Mouse (Mus musculus): ENCODE measurements at regions not wholly inside any gene's neighbourhood (a gene's known extent, or its start where the extent isn't known, plus 50 kb on each side); places are given as distances from the start of the nearest gene placed in this dataset.

- TF ChIP-seq TAL1 (IDR thresholded peaks at IDR 0.05; ENCODE audit: low read length) (no peak), GATA1 (IDR thresholded peaks at IDR 0.05; ENCODE audit: low read length) (no peak)
- Histone ChIP-seq H3K4me1 (ENCODE audit: control insufficient read depth) (no peaks in the 10 kb centered on the region), H3K9me3 (ENCODE audit: control insufficient read depth, low read length) (no peaks in the 10 kb centered on the region), H3K4me3 (replicated peaks) (no peak overlapping the region), H3K27me3 (ENCODE audit: control insufficient read depth) (no peaks in the 10 kb centered on the region), H3K36me3 (ENCODE audit: control insufficient read depth) (no peaks in the 10 kb centered on the region)
Observed at GRCm38 (mm10) chr4:33705722-33706121, 218.7 kb upstream of the Cnr1 start.

- no peak overlapping the region for H3K4me3 ChIP-seq (replicated peaks)
- no peak for TF ChIP-seq GATA1 (IDR thresholded peaks at IDR 0.05; ENCODE audit: low read length)
- TF ChIP-seq TAL1 (IDR thresholded peaks at IDR 0.05; ENCODE audit: low read length) = no peak
- no peaks in the 10 kb centered on the region for H3K27me3 ChIP-seq (ENCODE audit: control insufficient read depth)
- no peaks in the 10 kb centered on the region for H3K36me3 ChIP-seq (ENCODE audit: control insufficient read depth)
- H3K9me3 ChIP-seq (ENCODE audit: control insufficient read depth, low read length) = no peaks in the 10 kb centered on the region
- H3K4me1 ChIP-seq (ENCODE audit: control insufficient read depth) = no peaks in the 10 kb centered on the region
Observed at GRCm38 (mm10) chr4:33706785-33707184, 217.6 kb upstream of the Cnr1 start.

DNA sequence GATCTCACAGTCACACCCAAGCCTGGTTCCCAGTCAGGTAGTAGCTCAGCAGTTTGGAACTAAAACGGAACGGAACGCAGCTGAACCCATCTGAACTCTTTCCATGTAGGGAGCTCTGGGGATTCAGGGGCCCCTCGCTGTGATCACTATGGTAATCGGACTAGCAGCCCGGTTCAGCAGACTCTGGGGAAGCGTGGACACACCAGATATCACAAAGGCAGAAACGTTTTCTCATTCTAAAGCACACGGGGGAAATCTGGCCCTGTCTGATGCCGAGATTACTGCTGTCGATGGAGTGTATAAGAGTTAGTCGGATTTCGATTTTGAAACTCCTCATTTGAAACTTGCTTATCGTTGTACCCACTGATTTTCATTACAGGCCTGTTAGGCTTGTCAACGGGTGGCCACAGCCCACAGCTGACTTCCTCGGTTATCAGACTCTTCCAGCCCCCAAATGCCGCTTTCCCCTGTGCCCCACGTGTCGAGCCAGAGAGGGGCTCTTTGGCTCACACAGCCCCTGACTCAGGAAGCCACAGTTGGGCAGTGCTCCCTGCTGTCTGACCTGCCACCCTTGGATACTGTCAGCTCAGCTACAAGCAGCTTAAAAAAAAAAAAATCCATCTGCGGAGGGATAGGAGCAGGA is 207.8 kb upstream of the Cnr1 start:
- Histone ChIP-seq H3K36me3 (ENCODE audit: control insufficient read depth) (no peaks in the 10 kb centered on the region), H3K27me3 (ENCODE audit: control insufficient read depth) (peaks cover 6% of the 10 kb centered on the region), H3K4me1 (ENCODE audit: control insufficient read depth) (no peaks in the 10 kb centered on the region), H3K9me3 (ENCODE audit: control insufficient read depth, low read length) (no peaks in the 10 kb centered on the region), H3K4me3 (replicated peaks) (no peak overlapping the region)
- TF ChIP-seq GATA1 (IDR thresholded peaks at IDR 0.05; ENCODE audit: low read length) = no peak
- TF ChIP-seq TAL1 (IDR thresholded peaks at IDR 0.05; ENCODE audit: low read length) = no peak

GRCm38 (mm10) chr4:33720972-33721371 is 203.4 kb upstream of the Cnr1 start:
- Histone ChIP-seq H3K9me3 (ENCODE audit: control insufficient read depth, low read length) (no peaks in the 10 kb centered on the region), H3K4me1 (ENCODE audit: control insufficient read depth) (no peaks in the 10 kb centered on the region), H3K36me3 (ENCODE audit: control insufficient read depth) (no peaks in the 10 kb centered on the region), H3K27me3 (ENCODE audit: control insufficient read depth) (peaks cover 6% of the 10 kb centered on the region), H3K4me3 (replicated peaks) (no peak overlapping the region)
- TF ChIP-seq TAL1 (IDR thresholded peaks at IDR 0.05; ENCODE audit: low read length) (no peak), GATA1 (IDR thresholded peaks at IDR 0.05; ENCODE audit: low read length) (no peak)

DNA sequence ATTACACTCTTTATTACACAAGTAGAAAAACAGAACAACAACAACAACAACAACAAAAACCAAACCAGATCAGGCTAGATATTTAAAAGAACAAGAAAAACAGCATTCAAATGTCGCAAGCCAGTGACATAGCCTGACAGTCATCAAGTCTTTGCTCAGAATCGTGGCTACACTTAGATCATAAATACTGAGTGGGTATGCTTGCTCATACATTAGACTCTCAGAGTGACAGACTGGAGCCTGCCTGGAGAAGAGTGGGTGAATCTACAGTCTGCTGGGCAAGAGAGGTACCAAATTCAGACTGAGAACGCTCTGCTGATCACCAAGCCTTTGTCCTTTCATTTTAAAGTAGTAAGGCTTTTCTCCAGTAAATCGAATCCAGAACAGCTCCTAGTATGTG is 202.4 kb upstream of the Cnr1 start:
- H3K9me3 ChIP-seq (ENCODE audit: control insufficient read depth, low read length) = no peaks in the 10 kb centered on the region
- peaks cover under 1% of the 10 kb centered on the region for H3K27me3 ChIP-seq (ENCODE audit: control insufficient read depth)
- H3K4me3 ChIP-seq (replicated peaks) = no peak overlapping the region
- no peaks in the 10 kb centered on the region for H3K36me3 ChIP-seq (ENCODE audit: control insufficient read depth)
- H3K4me1 ChIP-seq (ENCODE audit: control insufficient read depth) = no peaks in the 10 kb centered on the region
- TF ChIP-seq TAL1 (IDR thresholded peaks at IDR 0.05; ENCODE audit: low read length) (no peak), GATA1 (IDR thresholded peaks at IDR 0.05; ENCODE audit: low read length) (no peak)

DNA sequence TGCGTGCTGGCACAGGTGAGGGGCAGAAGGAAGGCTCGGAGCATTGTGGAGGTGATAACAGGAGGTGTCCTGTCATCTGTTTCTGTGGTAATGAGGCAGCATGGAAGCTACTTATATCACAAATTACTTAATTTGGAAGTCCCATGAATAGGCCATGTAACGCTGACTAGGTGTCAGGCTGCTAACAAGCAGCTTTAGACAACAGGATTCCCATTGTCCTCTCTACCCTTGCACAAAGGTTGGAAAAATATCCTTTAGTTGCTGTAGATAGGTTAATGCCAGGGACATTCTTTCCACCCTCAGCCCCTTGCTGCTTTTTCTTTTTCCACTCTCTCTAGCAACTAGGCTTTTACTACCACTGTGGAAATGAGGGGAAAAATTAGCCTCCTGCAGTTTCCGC is 192.6 kb upstream of the Cnr1 start:
- H3K4me3 ChIP-seq (replicated peaks) = no peak overlapping the region
- no peaks in the 10 kb centered on the region for H3K36me3 ChIP-seq (ENCODE audit: control insufficient read depth)
- TF ChIP-seq TAL1 (IDR thresholded peaks at IDR 0.05; ENCODE audit: low read length) (no peak), GATA1 (IDR thresholded peaks at IDR 0.05; ENCODE audit: low read length) (no peak)
- no peaks in the 10 kb centered on the region for H3K27me3 ChIP-seq (ENCODE audit: control insufficient read depth)
- no peaks in the 10 kb centered on the region for H3K4me1 ChIP-seq (ENCODE audit: control insufficient read depth)
- H3K9me3 ChIP-seq (ENCODE audit: control insufficient read depth, low read length) = no peaks in the 10 kb centered on the region

GRCm38 (mm10) chr4:33734923-33735322 is 189.5 kb upstream of the Cnr1 start:
- Histone ChIP-seq H3K36me3 (ENCODE audit: control insufficient read depth) (no peaks in the 10 kb centered on the region), H3K27me3 (ENCODE audit: control insufficient read depth) (no peaks in the 10 kb centered on the region), H3K4me1 (ENCODE audit: control insufficient read depth) (no peaks in the 10 kb centered on the region; the same call in 1 of the 2 replicates), H3K9me3 (ENCODE audit: control insufficient read depth, low read length) (no peaks in the 10 kb centered on the region), H3K4me3 (replicated peaks) (no peak overlapping the region)
- no peak for TF ChIP-seq GATA1 (IDR thresholded peaks at IDR 0.05; ENCODE audit: low read length)

DNA sequence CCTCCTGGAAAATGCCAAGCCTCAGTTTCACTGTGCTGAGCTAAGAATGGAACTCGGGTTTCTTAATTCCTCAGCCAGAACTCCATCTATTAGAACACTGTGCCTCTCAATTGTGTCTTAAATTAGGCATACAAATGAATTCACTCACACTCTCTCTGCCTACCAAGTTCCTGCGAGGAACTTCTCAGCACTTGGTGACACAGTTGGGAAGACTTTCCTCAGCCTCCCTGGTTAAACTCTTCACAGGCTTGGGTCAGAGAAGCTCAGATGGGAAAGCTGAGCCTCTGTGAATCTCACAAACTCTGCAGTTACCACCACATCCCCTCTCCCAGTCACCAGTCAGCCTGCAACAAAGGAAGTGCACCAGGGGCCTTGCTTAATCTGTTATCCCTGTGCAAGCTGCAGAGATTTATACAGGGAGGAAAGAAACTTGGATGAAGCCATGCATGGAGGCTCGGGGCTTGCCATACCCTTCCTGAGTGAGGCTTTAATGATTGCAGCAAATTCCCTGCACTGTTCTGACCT is 188.9 kb upstream of the Cnr1 start:
- H3K36me3 ChIP-seq (ENCODE audit: control insufficient read depth) = no peaks in the 10 kb centered on the region

GRCm38 (mm10) chr4:33736061-33736701 is 188.2 kb upstream of the Cnr1 start:
- Histone ChIP-seq H3K36me3 (ENCODE audit: control insufficient read depth) (no peaks in the 10 kb centered on the region), H3K27me3 (ENCODE audit: control insufficient read depth) (no peaks in the 10 kb centered on the region), H3K9me3 (ENCODE audit: control insufficient read depth, low read length) (no peaks in the 10 kb centered on the region), H3K4me3 (replicated peaks) (no peak overlapping the region), H3K4me1 (ENCODE audit: control insufficient read depth) (no peaks in the 10 kb centered on the region; the same call in 1 of the 2 replicates)
- no peak for TF ChIP-seq GATA1 (IDR thresholded peaks at IDR 0.05; ENCODE audit: low read length)
- TF ChIP-seq TAL1 (IDR thresholded peaks at IDR 0.05; ENCODE audit: low read length) = no peak

More for the DNA sequence above, 188.9 kb upstream of the Cnr1 start:
- no peaks in the 10 kb centered on the region; the same call in 1 of the 2 replicates for H3K4me1 ChIP-seq (ENCODE audit: control insufficient read depth)
- TF ChIP-seq TAL1 (IDR thresholded peaks at IDR 0.05; ENCODE audit: low read length) (no peak), GATA1 (IDR thresholded peaks at IDR 0.05; ENCODE audit: low read length) (no peak)
- H3K4me3 ChIP-seq (replicated peaks) = no peak overlapping the region
- no peaks in the 10 kb centered on the region for H3K9me3 ChIP-seq (ENCODE audit: control insufficient read depth, low read length)
- no peaks in the 10 kb centered on the region for H3K27me3 ChIP-seq (ENCODE audit: control insufficient read depth)
